Mouse (Mus musculus): Measurements from ENCODE around the gene Sprr2e. TPM values are rescaled to one million over a fixed set of nuclear protein-coding genes. Genes with fewer than 3 reads are reported as not detected.

Gene Sprr2e
- polyA plus RNA-seq, 1 experiment from 2014 or later = not detected

Other genes starting within 250 kb of the Sprr2e start
- gene Prr9, start 228.2 kb upstream of the Sprr2e start, polyA plus RNA-seq (2016; fragmentation: Nextera tagmentation; extraction: Ambion mirVana) = not detected in 2 replicates
- not detected in 2 replicates for gene Lelp1, start 209.4 kb upstream of the Sprr2e start, polyA plus RNA-seq (2016; fragmentation: Nextera tagmentation; extraction: Ambion mirVana)
- not detected in 2 replicates for gene Sprr2a1, start 136.3 kb upstream of the Sprr2e start, polyA plus RNA-seq (2016; fragmentation: Nextera tagmentation; extraction: Ambion mirVana)
- gene Sprr2a2, start 136.2 kb upstream of the Sprr2e start, polyA plus RNA-seq (2016; fragmentation: Nextera tagmentation; extraction: Ambion mirVana) = not detected in 2 replicates
- gene Sprr2a3, start 66.7 kb upstream of the Sprr2e start, polyA plus RNA-seq (2016; fragmentation: Nextera tagmentation; extraction: Ambion mirVana) = not detected in 2 replicates
- not detected in 2 replicates for gene Sprr2b, start 35.5 kb upstream of the Sprr2e start, polyA plus RNA-seq (2016; fragmentation: Nextera tagmentation; extraction: Ambion mirVana)
- not detected in 2 replicates for gene Sprr2d, start 13.0 kb upstream of the Sprr2e start, polyA plus RNA-seq (2016; fragmentation: Nextera tagmentation; extraction: Ambion mirVana)
- not detected in 2 replicates for gene Sprr2f, start 13.0 kb downstream of the Sprr2e start, polyA plus RNA-seq (2016; fragmentation: Nextera tagmentation; extraction: Ambion mirVana)
- not detected in 2 replicates for gene Sprr2h, start 33.5 kb downstream of the Sprr2e start, polyA plus RNA-seq (2016; fragmentation: Nextera tagmentation; extraction: Ambion mirVana)
- not detected in 2 replicates for gene Sprr2i, start 55.8 kb downstream of the Sprr2e start, polyA plus RNA-seq (2016; fragmentation: Nextera tagmentation; extraction: Ambion mirVana)
- gene Sprr2j-ps, start 65.9 kb downstream of the Sprr2e start, polyA plus RNA-seq (2016; fragmentation: Nextera tagmentation; extraction: Ambion mirVana) = not detected in 2 replicates
- 7.9 and 10.0 TPM in 2 replicates for gene Gm9774, start 77.3 kb downstream of the Sprr2e start, polyA plus RNA-seq (2016; fragmentation: Nextera tagmentation; extraction: Ambion mirVana)
- not detected in 2 replicates for gene Sprr2k, start 80.4 kb downstream of the Sprr2e start, polyA plus RNA-seq (2016; fragmentation: Nextera tagmentation; extraction: Ambion mirVana)
- gene Sprr1b, start 86.6 kb downstream of the Sprr2e start, polyA plus RNA-seq (2016; fragmentation: Nextera tagmentation; extraction: Ambion mirVana) = not detected in 2 replicates
- gene Sprr3, start 106.6 kb downstream of the Sprr2e start, polyA plus RNA-seq (2016; fragmentation: Nextera tagmentation; extraction: Ambion mirVana) = not detected in 2 replicates
- not detected in 2 replicates for gene Sprr1a, start 133.8 kb downstream of the Sprr2e start, polyA plus RNA-seq (2016; fragmentation: Nextera tagmentation; extraction: Ambion mirVana)
- gene Sprr4, start 148.3 kb downstream of the Sprr2e start, polyA plus RNA-seq (2016; fragmentation: Nextera tagmentation; extraction: Ambion mirVana) = not detected in 2 replicates
- not detected in 2 replicates for gene 2310046K23Rik, start 182.4 kb downstream of the Sprr2e start, polyA plus RNA-seq (2016; fragmentation: Nextera tagmentation; extraction: Ambion mirVana)
- gene Ivl, start 221.6 kb downstream of the Sprr2e start, polyA plus RNA-seq (2016; fragmentation: Nextera tagmentation; extraction: Ambion mirVana) = not detected in 2 replicates
- gene Smcp, start 236.9 kb downstream of the Sprr2e start, polyA plus RNA-seq (2016; fragmentation: Nextera tagmentation; extraction: Ambion mirVana) = not detected in 2 replicates

Data from forebrain, embryonic 10.5 days (tissue).